Mouse (Mus musculus) mouse trophoblast stem cell (cell line): ENCODE data around the gene Hykk.

Experiments
- in situ Hi-C, 2 experiments: fragments of 300-500 bp; cut with MseI, MboI; formaldehyde crosslinking; loops; 2 replicates in 1 of 2; 3 replicates in 1 of 2; pipeline ENCODE4 v1.15.1; 2025

Hykk gene

GRCm38 (mm10) chr9:54981291-54982191 lies 64.5 kb downstream of the Hykk start:
- in situ Hi-C loops: no loop called here

DNA sequence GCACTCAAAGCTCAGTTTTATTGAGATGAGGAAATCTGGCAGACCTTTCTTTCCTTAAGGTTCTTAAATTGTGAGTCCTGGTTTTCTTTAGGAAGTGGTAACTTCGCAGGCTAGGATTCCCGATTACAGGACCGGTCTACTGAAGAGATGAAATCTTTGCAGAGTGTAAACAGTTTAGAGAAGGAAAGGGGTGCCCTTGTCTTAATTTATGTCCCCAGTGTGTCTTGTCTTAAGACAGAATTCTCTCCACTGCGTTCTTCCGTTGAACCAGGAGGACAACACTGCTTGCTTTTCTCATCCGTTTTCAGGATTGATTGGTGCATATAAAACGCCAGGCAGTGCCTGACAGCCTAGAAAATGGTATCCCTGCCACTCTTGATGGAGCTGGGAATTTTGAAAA lies 65.3 kb downstream of the Hykk start:
- in situ Hi-C loops: no loop called here

DNA sequence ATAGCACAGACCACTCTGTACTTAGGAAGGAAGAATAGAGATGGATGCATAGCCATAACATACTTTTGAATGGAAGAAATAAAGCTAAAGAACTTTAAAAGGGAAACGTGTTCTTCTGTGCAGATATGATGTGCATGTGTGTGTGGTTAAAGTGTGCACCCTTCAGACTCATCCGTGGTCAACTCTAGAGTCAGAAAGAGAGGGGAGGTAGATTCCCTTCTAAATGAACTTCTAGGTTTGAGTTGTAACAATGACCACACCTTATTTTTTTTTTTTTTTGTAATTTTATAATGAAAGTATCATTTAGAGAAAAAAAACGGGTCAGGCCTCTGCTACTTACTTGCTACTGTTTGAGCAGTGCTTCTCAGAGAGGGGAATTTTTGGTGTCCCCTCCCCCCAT lies 73.3 kb downstream of the Hykk start:
- in situ Hi-C loops: no loop called here

DNA sequence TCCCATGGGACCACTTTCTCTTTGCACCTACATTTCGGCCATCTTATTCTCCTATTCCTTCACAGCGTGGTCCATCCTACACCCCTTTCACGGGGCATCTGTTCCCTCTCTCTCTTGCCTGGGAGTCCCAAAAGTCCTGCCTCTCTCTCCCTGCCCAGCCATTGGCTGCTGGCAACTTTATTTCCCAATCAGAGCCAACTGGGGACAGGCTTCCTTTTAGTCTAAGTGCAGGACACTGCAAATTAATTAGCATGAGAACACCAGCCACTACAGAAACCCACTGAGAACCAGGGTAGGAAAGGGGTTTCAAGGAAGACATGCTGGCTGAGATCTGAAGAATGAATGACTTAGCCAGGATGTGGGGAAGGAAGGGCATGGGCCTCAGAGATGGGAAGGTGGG lies 77.3 kb downstream of the Hykk start:
- in situ Hi-C loops: no loop called here

- in situ Hi-C loops: no loop called here
Measured at GRCm38 (mm10) chr9:54995645-54996044, 78.6 kb downstream of the Hykk start.
